Mouse (Mus musculus) lung, postnatal 10 days (tissue): ENCODE measurements around the gene Sp110.
"Not testable (repeated sequence)": the region's sequence is repeated elsewhere in the genome, so short reads cannot be mapped to it uniquely, and the experiment has no call there.

Experiments
- DNase-seq: peaks from one replicate; pipeline ENCODE4 v3.0.0; 2021

The Sp110 gene

DNA sequence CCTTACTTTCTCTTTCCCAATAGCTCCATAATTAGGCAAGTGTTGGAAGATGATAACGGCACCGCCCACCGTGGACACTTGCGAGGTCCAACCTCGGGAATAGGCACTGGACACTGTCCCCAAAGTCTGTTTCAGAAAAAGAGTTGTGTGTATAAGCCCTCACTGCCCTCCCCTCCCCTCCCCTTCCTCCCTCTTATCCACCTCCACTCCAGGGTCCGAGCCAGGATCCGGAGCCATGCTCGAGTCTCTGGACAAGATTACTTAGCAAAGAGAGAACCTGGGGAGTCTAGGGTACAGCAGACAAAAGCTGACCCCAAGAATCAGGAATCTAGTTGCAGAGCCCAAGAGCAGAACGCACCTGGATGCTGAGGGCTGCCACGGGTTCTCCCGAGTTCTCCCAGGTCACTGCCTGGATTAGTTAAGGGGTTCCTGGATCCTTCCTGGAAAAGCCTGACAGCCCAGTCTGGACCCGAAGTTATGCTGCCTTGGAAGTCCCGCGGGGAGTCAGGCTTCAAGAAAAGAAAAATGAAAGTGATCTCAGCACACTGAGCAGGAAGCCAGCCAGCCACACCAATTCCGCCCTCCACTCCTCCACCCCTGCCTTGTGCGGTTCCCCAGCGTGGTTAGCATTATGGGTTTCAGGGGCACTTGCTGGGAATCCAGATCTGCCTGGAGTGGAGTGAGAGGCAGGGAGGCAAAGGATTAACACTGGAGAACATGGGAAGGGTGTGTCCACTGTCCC is at the start of gene Sp110:
Gene Sp110 (minus strand): TSS at position 547 of the 742 bp plus-strand sequence.
- not testable (repeated sequence) for DNase-seq

DNA sequence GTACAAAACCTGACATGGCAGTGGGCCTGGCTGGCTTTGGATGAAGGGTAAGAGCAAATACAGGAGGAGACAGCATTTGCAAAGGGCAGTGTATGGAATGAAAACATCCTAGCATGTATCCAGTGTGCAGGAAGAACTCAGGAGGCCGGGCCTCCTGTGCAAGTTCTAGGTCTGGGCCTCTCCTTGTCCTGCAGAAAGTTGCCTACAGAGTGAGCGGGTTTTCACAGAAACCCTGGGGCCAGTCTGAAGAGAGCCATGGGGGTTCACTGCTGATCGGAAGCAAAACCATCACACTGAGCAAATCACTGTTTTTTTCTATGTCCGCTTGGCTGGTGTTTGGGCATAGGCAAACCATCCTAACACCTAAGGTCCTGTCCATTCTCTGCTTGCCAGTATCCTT is 39.5 kb upstream of the Sp110 start:
- DNase-seq = peak; percentile 15

DNA sequence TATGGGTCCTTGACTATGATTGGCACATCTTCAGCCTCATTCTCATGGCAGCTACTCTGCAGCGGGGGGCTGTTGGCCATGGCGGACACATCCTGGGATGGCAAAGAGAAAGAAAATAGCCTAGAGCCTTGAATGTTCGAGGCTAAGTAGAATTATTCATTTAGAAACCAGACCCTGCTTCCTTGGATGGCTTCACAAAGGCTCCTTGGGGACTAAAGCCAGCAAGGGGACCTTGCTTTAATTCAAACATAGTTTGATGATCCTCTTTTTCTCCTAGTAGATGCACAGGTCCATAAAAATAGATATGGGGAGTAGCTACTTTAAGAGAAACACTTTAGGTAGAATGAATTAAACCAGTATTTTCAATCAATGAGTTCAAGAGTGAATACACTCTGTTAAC is 38.3 kb upstream of the Sp110 start:
- not testable (repeated sequence) for DNase-seq

DNA sequence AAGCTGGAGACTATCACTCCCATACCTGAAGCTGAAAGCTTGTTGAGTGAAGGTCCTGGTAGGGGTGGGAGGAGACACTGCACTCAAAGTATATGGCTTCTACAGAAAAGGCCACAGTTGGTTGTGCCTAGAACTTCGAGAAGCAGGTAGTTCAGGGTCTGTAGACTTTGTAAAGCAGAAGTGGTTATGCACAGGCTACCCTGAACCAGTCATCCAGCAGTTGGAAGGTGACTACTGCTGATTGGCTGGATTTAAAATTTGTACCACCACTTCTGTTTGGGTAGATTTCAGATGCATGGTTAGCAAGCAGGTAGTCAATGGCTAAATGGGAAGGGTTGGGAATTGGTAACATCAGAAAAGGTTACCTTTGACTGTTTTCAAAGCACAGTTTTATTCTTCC is 20.1 kb upstream of the Sp110 start:
- not testable (repeated sequence) for DNase-seq

DNA sequence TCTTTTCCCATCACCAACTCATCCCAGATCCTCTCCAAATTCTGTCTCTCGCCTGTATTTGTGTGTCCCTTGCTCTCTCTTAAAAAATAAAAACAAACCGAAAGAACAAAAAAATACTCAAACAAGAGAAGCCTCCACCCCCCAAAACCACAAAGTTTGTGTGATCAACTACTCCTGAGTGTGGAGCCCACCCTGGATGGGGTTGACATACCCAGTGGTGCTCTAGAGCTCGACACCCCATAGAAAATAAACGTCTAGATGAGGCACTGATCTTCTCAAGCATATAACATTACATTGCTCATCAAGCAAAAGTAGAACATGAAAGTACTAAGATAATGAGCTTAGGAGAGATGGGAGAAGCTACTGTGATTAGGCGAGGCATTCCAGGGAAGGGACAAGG is 18.5 kb upstream of the Sp110 start:
- not testable (repeated sequence) for DNase-seq

DNA sequence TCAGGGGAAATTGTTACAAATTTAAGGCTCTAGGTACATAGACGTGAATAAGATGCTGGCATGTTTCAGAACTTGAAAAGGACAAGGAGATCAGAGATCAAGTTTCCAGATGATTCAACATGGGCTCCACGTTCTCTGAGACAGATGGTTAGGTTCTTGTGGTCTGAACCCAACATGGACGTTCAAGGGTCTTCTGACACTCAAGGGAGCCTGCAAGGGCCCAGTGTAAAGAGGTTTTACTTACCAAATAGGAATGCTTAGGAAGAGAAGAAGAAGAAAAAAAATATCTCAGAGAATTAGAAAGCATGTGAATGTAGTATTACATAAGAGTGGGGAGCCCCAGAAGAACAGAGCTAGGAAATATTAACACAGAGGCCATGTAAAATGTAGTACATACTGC is 17.2 kb upstream of the Sp110 start:
- not testable (repeated sequence) for DNase-seq

DNA sequence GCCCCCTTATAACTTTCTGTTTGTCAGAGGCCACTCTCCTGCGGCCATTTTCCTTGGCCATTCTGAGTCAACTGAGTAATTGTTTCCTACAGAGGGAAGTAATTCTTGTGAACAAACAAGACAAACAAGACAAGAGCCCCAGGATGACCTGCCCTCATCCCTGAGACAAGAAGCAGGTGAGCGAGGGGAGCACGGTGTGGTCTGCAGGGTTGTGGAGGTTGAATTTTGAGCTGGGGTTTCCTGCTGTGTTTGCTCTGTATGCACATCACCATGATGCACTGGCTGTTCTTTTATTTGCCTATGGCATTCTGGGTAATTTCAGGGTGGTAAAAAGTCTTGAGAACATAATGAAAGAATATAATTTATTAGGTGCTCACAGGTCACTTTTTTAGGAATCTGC is 16.5 kb upstream of the Sp110 start:
- not testable (repeated sequence) for DNase-seq

DNA sequence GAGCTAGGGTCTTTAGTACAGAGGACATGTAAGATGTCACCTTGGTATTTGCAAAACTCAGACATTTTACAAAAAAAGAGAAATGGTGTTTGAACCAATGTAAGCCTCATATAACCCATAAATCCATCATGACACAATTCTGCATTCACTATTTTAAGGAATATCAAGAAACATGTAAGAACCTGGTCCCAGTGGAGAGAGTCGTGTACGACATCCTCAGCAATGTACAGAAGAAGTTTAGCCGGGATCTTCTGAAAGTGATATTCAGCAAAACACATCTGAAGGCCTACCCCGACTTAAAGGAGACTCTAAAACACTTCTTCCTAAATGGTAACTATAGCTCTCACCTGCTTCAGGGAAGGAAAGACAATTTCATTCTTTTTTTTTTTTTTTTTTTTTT is 12.0 kb upstream of the Sp110 start:
- DNase-seq = not testable (repeated sequence)

DNA sequence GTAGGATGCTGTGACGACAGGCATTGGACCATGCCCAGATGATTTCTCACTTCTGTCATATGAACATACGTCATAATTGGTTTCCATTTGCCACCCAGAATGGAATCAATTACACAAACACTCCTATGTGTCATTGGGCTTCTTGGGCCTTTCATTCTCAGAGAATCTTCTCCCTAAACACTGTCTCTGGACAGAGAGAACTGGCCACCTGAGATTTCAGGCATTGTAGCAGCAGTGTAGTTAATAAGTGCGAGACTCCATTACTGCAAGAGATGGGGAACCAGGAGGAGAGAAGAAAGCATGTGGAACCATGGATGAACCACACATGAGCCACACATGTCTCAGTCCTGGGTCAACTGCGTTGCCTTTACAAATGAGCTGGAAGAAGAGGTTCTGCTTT is 9.7 kb upstream of the Sp110 start:
- not testable (repeated sequence) for DNase-seq

DNA sequence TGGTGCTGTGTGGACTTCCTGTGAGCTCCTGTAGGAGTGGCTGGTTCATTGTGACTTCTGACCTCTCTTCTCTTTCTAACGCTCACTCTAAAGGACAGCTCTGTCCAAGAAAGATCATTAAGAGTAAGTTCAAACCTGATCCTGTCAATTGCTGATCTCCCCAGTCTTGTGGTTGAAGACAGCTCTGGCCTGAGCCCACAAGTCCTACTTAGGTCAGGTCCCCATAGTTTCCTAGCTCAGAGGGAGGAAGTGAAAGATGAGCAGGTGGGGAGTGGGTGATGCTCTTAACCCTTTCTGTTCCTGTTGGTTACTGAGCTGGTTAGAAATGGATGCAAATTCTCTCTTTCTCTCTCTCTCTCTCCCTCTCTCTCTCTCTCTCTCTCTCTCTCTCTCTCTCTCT is 5.7 kb upstream of the Sp110 start:
- not testable (repeated sequence) for DNase-seq

DNA sequence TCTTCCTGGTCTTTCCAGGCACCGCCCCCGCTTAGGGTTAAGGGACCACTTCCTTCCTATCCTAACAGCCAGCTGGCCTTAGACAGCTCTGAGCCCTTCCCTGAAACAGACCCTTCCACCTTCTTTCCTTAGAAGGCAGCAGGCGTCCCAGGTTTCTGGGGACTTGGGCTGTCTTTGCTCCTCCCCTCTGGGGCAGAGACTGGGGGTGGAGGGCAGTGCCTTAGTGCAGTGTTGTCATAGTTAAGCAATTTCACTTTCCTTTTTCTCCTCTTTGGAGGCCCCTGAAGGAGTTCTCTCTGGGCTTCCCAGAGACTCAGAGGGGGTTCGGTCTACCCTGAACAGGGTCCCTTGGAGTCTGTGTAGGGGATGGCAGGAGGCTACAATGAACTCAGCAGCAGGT is 2.2 kb upstream of the Sp110 start:
- DNase-seq = peak; percentile 36

DNA sequence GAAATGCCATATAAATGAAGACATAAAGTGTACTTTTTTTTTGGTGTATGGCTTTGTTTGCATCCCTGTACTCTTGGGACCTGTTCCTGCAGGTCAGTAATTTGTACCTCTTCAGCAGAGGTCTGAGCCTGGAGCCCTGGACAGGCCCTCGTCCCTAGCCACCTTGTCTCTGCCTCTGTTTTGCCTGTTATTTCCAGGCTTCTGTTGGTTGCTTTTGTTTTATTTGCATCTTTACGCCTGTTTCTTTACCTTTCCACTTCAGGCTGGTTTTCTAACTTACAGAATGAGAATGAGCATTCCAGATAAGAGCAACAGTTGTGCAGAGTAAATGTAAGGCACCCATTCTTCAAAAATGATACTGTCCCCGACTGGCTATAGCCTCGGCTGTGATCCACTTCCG is 1.5 kb upstream of the Sp110 start, which contains the start of gene Sp140:
Gene Sp140 (plus strand): TSS at position 301 of the 400 bp plus-strand sequence.
- not testable (repeated sequence) for DNase-seq

DNA sequence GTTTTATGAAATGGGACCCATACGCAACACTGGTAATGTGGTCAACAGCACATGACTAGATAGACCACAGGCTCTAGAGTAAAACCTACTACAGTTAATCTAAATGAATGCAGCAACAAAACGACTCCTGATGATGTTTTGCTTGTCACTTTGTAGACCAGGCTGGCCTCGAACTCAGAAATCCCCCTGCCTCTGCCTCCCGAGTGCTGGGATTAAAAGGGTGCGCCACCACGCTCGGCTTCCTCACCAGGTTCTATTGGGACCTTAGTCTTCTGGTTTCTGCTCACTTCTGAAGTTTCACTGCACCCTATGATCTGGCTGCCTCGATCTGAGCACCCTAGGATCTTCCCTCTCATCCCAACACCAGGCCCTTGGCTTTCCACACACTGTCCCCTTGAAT is 6.1 kb downstream of the Sp110 start:
- DNase-seq = not testable (repeated sequence)

DNA sequence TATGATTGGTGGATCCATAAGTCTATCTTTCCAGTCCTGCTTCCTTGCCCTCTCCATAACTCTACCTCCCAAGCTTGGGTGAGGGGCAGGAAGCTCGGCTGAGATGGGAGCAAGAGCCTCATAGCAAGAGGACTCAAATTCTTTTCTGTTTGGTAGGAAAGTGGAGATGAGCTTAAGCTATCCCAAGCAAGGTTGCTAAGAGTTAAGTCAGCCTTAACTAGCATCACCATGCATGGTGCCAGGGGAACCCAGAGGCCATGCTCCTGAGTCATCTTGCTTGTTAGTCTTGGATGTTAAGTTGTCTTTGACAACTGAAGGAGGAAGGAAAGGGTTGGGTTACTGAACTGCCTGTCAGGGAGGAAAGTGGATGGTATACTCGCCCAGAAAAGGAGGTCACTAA is 9.9 kb downstream of the Sp110 start:
- not testable (repeated sequence) for DNase-seq

DNA sequence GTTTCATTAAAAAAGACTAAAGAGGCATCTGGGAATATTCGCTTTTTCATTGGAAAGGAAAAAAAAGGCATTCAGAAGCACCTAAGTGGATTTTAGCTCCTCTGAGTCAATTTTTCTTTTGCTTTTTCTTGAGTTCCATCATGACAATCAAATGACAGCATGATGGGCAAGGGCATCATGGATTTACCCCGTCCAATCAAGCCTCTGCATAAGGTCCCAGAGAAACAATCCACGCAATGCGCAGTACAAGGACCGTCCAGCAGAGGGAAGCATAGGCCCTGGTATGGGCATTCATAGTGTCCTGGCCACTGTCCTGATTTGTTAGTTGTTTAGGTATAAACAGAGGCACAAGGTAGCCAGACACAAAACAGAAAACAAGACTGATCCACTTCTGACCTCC is 17.1 kb downstream of the Sp110 start:
- DNase-seq = not testable (repeated sequence)

DNA sequence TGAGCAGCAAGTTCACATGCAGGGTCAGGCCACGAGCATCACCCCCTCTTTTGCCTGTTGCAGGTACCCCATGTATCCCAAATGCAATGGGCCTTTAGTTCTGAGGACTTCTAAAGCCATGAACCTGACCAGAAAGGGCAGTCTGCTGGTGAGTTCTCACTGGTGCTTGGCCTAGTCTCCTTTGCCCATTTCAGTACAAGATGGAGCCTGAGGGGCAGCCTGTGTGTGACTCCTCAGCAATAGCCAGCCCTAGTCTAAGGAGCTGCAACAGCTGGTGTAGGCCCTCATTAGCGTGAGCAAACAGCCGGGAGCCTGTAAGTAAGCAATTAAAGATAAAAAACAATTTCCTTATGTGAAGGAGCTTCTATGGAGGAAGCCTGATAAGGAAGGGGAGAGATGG is 18.0 kb downstream of the Sp110 start:
- DNase-seq = not testable (repeated sequence)

DNA sequence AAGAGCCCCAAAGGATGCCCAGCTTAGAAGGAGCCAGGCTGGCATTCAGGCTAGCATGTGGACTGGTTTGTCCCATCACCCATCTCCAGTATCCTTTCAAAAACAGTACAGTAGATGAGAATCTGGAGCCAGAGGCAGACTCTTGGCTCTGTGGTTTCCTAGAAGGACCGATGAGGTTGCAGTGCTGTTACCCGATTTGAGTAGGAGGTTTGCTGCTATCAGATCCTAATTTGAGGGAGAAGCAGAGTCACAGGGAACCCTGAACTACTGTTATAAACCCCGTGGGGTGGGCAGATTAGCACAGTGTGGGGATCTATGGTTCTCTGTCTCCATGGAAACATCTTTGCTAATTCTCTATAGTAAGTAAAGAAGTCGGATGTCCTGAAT is 18.5 kb downstream of the Sp110 start:
- not testable (repeated sequence) for DNase-seq

DNA sequence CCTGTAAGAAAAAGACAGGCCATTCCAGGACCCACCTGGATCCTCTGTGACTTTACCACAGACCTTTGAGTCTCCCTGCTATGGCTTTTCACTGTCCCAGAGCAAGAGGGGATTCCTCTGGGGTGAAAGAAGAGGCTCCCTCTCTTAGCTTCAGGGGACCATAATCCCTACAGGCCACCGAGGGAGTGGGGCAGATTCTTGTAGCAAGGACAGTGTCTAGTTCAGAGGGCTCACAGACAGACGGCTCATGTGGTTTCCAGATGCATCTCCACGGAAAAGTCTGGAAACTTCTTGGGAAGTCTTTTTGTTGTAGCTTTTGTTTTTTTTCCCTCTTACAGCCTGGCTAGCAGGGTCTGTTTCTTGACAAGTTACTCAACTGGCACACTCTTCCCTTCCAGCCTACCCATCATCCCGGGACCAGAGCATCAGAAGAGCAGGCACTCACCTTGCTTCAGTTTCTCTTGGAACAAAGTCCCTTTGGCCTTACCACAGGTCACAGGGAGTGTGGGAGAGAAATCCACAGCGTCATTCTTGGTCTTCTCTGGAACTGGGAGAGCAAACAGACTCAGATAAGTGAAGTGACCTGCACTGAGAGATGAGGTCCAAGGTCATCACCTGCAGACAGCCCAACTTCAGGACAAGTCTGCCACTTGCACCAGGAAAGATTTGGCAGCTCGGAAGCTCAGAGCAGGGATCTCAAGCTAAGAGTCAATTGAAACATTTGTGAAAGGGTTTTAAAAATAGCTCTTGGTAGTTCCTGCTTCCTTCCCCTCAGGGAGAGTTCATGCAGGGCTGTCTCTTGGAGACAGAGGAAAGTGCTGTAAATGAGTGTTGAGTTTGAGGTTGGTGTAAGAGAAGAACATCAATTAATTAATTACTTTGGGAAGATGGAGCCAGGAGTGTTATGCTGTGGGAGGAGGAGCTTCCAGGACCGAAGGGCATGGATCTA is 19.1 kb downstream of the Sp110 start:
- DNase-seq = not testable (repeated sequence)

DNA sequence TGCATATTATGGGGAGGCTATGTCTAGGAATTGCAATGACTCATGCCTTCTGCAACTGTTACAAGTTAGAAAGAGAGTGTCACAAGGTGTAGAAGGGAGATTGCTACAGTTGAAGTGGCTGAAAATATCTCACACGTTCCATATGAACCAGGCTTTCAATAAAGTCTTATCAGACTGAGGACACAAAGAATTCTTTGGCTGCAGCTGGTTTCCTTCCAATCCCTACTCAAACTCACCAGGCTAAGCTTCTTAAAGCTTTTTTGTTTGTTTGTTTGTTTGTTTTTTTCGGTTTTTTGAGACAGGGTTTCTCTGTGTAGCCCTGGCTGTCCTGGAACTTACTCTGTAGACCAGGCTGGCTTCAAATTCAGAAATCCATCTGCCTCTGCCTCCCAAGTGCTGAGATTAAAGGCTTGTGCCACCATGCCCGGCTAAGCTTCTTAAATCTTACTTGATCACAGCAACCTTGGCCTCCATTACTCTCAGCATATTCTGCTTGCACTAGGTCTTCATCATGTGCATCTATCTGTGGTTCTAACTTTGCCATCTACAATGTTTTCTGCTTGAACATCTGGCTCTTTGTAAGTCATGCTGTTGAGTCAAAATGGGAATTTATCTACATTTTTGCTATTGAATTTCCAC is 20.1 kb downstream of the Sp110 start:
- DNase-seq = not testable (repeated sequence)

DNA sequence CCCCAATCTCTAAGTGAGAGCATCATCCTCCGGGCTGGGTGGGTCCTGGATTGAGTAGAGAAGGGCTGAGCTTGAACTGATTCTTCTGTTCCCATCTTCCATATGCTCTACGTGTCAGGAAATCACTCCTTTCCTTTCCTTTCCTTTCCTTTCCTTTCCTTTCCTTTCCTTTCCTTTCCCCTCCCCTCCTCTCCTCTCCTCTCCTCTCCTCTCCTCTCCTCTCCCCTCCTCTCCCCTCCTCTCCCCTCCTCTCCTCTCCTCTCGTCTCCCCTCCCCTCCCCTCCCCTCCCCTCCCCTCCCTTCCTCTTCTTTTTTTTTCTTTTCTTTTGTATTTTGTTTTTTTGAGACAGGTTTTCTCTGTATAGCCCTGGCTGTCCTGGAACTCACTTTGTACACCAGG is 23.2 kb downstream of the Sp110 start, which contains the start of gene G530012D18Rik:
Gene G530012D18Rik (plus strand): TSS at position 301 of the 400 bp plus-strand sequence.
- not testable (repeated sequence) for DNase-seq

DNA sequence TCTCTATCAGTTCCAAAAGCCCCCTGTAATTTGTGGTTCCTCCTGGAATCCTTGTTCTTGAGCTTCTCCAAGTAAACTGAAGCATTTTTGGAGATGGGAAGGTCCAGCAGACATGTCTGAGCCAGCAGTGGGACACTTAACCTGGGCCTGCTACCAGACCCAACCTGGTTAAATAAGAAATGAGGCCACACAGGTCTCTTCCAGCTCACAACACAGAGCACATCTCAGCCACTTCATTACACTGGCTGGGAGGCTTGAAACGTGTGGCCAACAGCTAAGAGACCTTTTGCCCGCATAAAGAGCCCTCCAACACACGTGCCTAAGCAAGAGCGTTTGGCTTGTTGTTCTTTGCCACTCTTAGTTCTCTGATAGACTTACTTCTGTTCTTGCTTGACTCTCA is 25.1 kb downstream of the Sp110 start:
- not testable (repeated sequence) for DNase-seq

DNA sequence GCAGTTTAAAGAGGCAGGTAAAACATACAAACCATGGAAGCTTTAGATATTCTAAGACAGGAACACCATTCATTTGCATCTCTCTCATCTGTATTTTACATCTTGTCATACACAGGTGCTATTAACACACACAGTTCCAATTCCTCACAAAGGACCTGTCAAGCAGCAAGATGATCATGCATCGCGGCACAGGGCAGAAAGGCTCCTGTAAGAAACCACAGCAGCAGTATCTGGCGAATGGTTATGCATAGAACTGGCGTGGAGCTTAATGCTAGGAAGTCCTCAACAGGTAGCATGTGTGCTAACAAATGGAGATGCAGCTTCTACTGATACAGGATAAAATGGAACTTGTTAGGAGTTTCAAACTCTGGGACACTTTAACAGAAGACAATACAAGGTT is 43.4 kb downstream of the Sp110 start:
- DNase-seq = not testable (repeated sequence)

DNA sequence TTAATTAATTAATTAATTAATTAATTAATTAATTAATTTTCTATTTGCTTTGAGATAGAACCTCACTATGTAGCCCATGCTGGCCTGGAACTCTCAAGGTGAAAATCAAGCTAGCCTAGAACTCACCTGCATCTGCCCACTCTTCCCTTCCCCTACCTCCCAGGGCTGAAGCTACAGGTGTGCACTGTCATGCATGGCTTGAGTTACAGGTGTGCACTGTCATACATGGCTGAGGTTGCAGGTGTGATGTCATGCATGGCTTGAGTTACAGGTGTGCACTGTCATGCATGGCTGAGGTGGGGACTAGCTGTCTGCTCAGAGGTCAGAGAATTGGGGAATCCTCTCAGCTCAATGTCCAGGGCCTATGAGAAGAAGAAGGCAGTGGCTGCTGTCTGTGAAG is 52.2 kb downstream of the Sp110 start:
- DNase-seq = not testable (repeated sequence)
